Mouse (Mus musculus) small intestine, adult 2 months (tissue): ENCODE data around the gene Pnpla3. TPM values are rescaled to one million over a fixed set of nuclear protein-coding genes. Genes with fewer than 3 reads are reported as not detected.

ENCODE experiments used
- H3K27ac ChIP-seq: fragments of 200-500 bp; 2 replicates; pipeline ENCODE4 v1.5.1; 2012; ENCODE audit warnings: low read depth, low read length, control low read depth, inconsistent platforms; ENCODE audit not compliant: insufficient read depth
- H3K27me3 ChIP-seq: fragments of 200-500 bp; 2 replicates; pipeline ENCODE4 v1.6.1; 2012; ENCODE audit warnings: mild to moderate bottlenecking, moderate library complexity, low read length, inconsistent platforms; ENCODE audit not compliant: control insufficient read depth, insufficient read depth
- H3K36me3 ChIP-seq: fragments of 200-500 bp; 2 replicates; pipeline ENCODE4 v1.6.1; 2012; ENCODE audit warnings: mild to moderate bottlenecking, low read length, control low read depth, inconsistent platforms; ENCODE audit not compliant: control insufficient read depth, insufficient read depth
- H3K4me1 ChIP-seq: fragments of 200-500 bp; 2 replicates; pipeline ENCODE4 v1.6.1; 2012; ENCODE audit warnings: low read length, inconsistent platforms, mixed read lengths; ENCODE audit not compliant: control insufficient read depth, insufficient read depth, insufficient read length
- H3K4me3 ChIP-seq: fragments of 200-500 bp; 2 replicates; pipeline ENCODE4 v1.5.1; 2012; ENCODE audit warnings: low read depth, mild to moderate bottlenecking, control low read depth, inconsistent platforms, low read length, moderate library complexity
- CTCF ChIP-seq: fragments of 200-500 bp; IDR thresholded peaks from 2 replicates; pipeline ENCODE4 v1.5.1; 2012; ENCODE audit warnings: low read depth, mild to moderate bottlenecking, control low read depth, inconsistent platforms, low read length, moderate library complexity, mixed read lengths; ENCODE audit not compliant: insufficient replicate concordance, insufficient read length; ENCODE audit errors: extremely low read depth
- POLR2A ChIP-seq: fragments of 200-500 bp; IDR thresholded peaks from 2 replicates; pipeline ENCODE4 v1.6.1; 2012; ENCODE audit warnings: low read depth, mild to moderate bottlenecking, control low read depth, inconsistent platforms, low read length, moderate library complexity
- WGBS: fragments of 180-500 bp; shearing (Covaris S2); methylation state at CpG from one replicate; pipeline ENCODE4 v1.1.7; 2018; 5-methylcytosine and 5-hydroxymethylcytosine counted together
- polyA plus RNA-seq: library from polyadenylated mRNA; depleted of rRNA; stranded (reverse); fragments of >200 nt; gene quantifications from 2 replicates; pipeline ENCODE4 v1.2.3, GENCODE M21; 2012

Gene Pnpla3
- polyA plus RNA-seq, 1 experiment: 0.80 TPM

DNA sequence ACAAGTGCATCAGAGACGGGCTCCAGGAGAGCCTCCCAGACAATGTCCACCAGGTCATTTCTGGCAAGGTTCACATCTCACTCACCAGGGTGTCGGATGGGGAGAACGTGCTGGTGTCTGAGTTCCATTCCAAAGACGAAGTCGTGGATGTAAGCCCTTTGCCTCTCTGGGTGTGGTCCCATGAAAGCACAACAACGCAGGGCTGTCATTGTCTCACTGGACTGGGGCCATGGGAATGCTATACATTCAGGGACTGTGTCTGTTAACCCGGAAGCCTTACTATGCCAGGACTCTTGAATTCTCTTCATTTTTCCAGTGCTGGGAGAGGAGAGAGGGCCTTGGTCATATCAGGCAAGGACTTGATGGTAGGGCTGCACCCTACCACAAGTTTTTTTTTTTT is 3.5 kb downstream of the Pnpla3 start:
- Histone ChIP-seq H3K27ac (no peak overlapping the region), H3K4me1 (peaks cover 7% of the 10 kb centered on the region), H3K27me3 (0 out of 2 replicates have a peak, but pooled peaks cover 5% of the 10 kb centered on the region), H3K36me3 (no peaks in the 10 kb centered on the region), H3K4me3 (no peak overlapping the region)
- TF ChIP-seq CTCF (no peak), POLR2A (no peak)
- WGBS: 80% methylated on average over 7 of the region's 7 CpGs

DNA sequence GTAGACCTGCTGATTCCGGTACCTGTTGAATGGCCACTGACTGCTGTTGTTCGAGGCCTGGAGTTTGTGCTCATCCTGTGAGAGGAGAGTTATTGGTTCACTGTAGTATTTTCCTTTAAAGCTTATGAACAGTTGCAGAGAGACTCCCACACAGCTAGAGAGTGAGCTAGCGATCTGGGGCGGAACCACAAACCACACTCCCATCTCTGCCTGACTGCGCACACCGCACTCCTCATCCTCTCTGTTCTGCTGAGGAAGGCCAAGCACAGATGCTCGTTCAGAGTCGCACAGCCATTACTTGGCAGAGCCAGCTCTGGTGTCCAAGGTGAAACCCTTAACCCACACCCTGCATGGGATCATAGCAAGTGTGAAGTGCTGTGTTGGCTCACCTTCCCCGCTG is 11.1 kb downstream of the Pnpla3 start:
- no peak for TF ChIP-seq POLR2A
- Histone ChIP-seq H3K27ac (no peak overlapping the region), H3K4me3 (no peak overlapping the region), H3K4me1 (no peaks in the 10 kb centered on the region), H3K27me3 (no peaks in the 10 kb centered on the region), H3K36me3 (no peaks in the 10 kb centered on the region)
- 92% methylated on average over 9 of the region's 9 CpGs for WGBS

DNA sequence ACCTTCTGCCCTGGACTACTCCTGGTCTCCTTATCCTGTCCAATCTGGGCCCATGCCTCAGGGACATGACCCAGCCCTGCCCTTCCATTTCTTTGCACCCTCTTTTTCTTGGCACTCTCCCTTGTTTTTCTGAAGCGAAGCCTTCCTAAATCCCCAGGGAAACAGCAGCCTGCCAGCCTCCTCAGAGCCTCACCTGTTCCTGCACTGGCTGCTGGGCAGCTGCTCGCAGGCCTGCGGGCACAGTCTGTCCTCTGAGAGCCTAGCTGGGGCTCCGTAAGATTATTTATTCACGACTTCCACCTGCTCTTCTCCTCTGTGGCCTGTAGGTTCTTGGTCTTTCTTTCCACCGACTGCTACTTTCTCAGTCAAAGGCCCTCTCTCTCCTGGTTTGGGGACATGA is 14.4 kb downstream of the Pnpla3 start:
- TF ChIP-seq POLR2A (no peak), CTCF (no peak)
- H3K36me3 ChIP-seq: no peaks in the 10 kb centered on the region
- 63% methylated on average over 6 of the region's 6 CpGs for WGBS
- H3K27ac ChIP-seq: no peak overlapping the region
- H3K27me3 ChIP-seq: no peaks in the 10 kb centered on the region
- H3K4me3 ChIP-seq: no peak overlapping the region
- no peaks in the 10 kb centered on the region for H3K4me1 ChIP-seq

DNA sequence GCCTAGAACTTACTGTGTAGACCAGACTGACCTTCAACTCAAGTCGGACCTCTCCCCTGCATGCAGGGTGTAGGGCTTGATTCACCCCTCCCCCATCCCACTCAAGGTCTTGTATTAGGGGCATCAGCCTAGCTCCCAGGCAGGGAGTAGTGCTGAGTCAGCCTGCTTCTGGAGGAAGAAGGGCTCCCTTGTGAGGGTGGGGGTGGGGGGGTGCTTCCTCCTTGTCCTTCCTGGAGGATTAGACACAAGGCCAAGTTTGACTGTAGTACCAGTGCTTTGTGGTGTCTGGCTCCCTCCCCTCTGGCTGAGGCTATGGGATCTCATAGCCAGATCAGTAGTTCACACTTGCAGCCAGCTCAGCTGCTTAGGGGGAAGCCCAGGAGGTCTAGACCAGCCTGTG is 16.3 kb downstream of the Pnpla3 start:
- Histone ChIP-seq H3K27me3 (no peaks in the 10 kb centered on the region), H3K36me3 (no peaks in the 10 kb centered on the region), H3K4me1 (no peaks in the 10 kb centered on the region), H3K4me3 (no peak overlapping the region), H3K27ac (no peak overlapping the region)
- TF ChIP-seq CTCF (no peak), POLR2A (no peak)
- 26% methylated on average over 1 of the region's 1 CpGs for WGBS

DNA sequence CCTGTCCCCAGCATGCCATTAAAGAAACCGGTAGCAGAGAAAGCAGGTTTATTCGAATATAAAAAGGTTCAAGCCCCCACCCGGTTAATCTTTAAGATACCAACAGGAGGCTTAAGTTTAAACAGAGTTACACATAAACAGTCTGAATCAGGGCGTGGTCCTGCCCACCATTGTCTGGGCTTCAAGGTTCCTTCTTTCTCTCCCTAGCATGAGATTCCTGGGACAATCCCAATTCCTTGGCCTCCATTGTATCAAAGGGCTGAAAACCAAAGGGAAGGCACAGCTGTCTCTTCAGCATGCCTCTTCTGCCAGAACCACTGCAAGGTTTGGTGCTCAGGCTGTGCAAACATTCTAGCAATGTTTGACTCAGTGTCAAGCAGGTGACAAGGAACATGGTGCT is 18.6 kb downstream of the Pnpla3 start:
- TF ChIP-seq POLR2A (no peak), CTCF (no peak)
- Histone ChIP-seq H3K27ac (no peak overlapping the region), H3K36me3 (no peaks in the 10 kb centered on the region), H3K4me1 (no peaks in the 10 kb centered on the region), H3K27me3 (no peaks in the 10 kb centered on the region), H3K4me3 (no peak overlapping the region)
- 41% methylated on average over 4 of the region's 4 CpGs for WGBS

DNA sequence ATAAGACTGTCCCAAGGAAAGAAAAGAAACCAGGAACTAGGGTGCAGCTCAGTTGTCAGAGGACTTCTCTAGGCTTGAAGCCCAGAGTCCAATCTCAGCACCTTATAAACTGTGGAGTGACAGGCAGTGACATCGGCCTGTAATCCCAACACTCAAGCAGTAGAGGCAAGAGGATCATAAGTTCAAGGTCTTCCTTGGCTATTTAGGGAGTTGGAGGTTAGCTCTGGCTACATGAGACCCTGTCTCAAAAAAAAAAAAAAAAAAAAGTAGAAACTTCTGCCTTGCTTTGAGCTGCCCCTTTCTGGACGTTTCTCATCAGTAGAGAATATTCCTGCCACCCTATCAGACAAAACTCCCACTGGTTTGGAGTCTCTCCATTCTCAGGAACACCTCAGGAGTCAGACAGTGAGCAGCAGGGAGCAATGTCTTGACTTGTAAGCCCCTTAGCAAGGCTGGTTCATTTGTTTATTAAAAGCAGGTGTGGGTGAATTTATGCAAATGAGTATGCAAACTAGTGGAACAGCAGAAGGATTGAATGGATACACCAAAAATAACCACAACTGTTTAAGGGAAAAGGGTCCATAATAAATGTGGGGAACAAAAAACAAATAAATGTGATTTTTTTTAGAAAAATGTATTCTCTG is 21.4 kb downstream of the Pnpla3 start:
- Histone ChIP-seq H3K27me3 (no peaks in the 10 kb centered on the region), H3K4me3 (no peak overlapping the region), H3K36me3 (no peaks in the 10 kb centered on the region), H3K4me1 (no peaks in the 10 kb centered on the region; the same call in 1 of the 2 replicates), H3K27ac (no peak overlapping the region)
- TF ChIP-seq POLR2A (no peak), CTCF (no peak)
- WGBS: 56% methylated on average over 2 of the region's 2 CpGs

DNA sequence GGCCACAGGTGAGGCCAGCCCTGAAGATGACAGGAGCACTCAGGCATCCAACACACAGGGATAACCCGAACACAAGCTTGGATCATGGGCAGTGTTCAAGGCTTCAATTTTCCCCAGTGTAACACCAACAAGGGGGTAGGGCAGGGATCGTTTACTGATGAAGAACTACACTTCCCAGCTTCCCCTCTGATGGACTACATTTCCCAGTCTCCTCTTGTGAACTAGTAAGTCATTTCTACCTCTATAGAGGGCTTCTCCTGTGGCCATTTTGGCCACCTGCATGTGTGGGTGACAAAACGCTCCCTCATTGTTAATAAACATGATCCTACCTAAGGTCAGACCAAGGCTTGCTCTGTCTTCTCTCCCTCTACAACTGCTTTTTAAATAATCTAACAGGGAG is 22.2 kb downstream of the Pnpla3 start:
- no peaks in the 10 kb centered on the region; the same call in 1 of the 2 replicates for H3K36me3 ChIP-seq
- no peak overlapping the region for H3K4me3 ChIP-seq
- no peak overlapping the region for H3K27ac ChIP-seq
- TF ChIP-seq POLR2A (no peak), CTCF (no peak)
- 37% methylated on average over 3 of the region's 3 CpGs for WGBS
- no peaks in the 10 kb centered on the region for H3K27me3 ChIP-seq
- no peaks in the 10 kb centered on the region; the same call in 1 of the 2 replicates for H3K4me1 ChIP-seq
